Mouse (Mus musculus) embryonic fibroblast, embryonic 13.5 days (primary cell): ENCODE measurements around the gene Ppfibp1.

Experiments
- CTCF ChIP-seq: IDR thresholded peaks from 2 replicates; pipeline ENCODE4 v1.5.1; 2011; ENCODE audit warnings: mild to moderate bottlenecking, control low read depth, low read length, moderate library complexity, borderline replicate concordance; ENCODE audit not compliant: insufficient read depth
- POLR2A ChIP-seq: IDR thresholded peaks from 2 replicates; pipeline ENCODE4 v1.6.1; 2011; ENCODE audit warnings: low read depth, mild to moderate bottlenecking, control low read depth, low read length, moderate library complexity

DNA sequence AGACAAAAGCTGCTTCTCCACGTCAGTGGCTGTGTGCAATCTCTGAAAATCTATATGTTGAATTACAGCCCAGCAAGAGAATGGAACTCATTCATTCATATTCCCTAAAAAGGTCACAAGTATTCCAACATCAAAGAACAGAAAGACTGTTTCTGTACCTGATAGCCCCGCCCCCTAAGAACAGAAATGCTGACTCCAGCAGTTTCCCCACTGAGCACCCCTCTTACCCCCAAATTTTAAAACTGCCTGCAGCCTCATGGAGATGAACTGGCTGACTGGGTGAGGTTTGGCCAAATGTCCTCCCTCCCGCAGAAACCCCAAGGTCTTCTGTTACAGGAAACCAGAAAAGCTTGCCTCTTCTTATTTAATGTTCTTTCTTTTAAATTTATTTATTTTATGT lies 40.9 kb upstream of the Ppfibp1 start:
- TF ChIP-seq CTCF (no peak), POLR2A (no peak)
